Mouse (Mus musculus): ENCODE data around the gene Rnd1. TPM values are rescaled to one million over a fixed set of nuclear protein-coding genes. Genes with fewer than 3 reads are reported as not detected.
A peak's percentile ranks its signal among the peaks of the same experiment; 100 is the strongest.

Rnd1 gene
- polyA plus RNA-seq, 1 experiment from 2014 or later, result 6.3 TPM

DNA sequence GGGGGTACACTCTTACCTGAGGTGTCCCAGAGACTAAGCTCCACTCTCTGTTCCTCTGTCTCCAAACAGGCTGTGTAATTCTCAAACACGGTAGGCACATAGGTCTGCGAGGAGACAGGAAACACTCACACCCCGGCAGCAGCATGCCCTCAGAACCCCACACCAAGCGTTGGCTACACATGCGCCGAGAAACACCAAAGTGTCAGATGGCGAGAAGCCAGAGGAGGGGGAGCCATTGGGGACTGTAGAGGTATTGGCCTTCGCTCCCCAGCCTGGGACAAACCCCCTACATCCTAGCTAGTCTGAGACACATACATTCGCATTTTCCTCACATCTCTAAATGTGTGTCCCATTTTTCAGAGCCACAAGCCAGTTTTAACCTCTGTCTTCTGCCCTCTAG lies 790 bp downstream of the Rnd1 start:
- Histone ChIP-seq H3K9me3 (replicated peaks) (no peaks in the 10 kb centered on the region), H3K9ac (peak overlapping the region; percentile 67), H3K36me3 (ENCODE audit: poor library complexity, severe bottlenecking) (0 out of 2 replicates have a peak, but pooled peaks cover 4% of the 10 kb centered on the region), H3K4me1 (peaks cover 43% of the 10 kb centered on the region), H3K4me3 (peak overlapping the region; percentile 51), H3K4me2 (peak overlapping the region; percentile 99), H3K27me3 (peaks cover 37% of the 10 kb centered on the region), H3K27ac (no peak overlapping the region)
- WGBS, result 1% methylated on average over 9 of the region's 9 CpGs
- ATAC-seq, result no peak

DNA sequence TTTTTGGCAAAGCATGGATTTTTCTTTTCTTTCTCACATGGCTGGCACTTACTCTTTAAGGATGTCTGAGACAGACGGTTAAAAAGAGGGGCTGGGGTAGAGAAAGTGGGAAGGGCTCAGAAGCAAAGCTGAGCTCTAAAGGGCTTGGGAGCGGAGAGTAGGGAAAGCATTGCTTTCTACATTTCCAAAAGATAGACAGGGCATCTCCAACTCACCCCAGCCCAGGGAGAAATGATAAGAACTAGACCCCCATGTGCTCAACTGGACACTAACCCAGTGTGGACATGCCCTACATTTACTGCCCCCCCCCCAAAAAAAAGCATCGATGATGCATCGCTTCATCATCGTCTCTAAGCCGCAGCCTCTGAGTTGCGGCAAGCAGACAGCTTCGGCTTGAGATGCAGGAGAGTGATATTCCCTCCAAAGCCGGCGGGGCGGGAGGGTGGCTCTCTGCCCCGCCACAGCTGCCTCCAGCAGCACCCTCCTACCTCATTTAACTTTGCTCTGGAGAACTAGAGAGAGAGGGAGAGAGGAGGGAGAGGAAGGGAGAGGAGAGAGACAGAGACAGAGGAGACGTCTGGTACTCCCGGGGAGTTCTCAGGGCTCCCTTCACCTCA lies 1.5 kb downstream of the Rnd1 start:
- peak overlapping the region; percentile 51 for H3K4me3 ChIP-seq
- H3K9me3 ChIP-seq (replicated peaks), result no peaks in the 10 kb centered on the region
- 0 out of 2 replicates have a peak, but pooled peaks cover 4% of the 10 kb centered on the region for H3K36me3 ChIP-seq (ENCODE audit: poor library complexity, severe bottlenecking)
- H3K4me2 ChIP-seq, result peak overlapping the region; percentile 99
- H3K4me1 ChIP-seq, result peaks cover 43% of the 10 kb centered on the region
- H3K9ac ChIP-seq, result peak overlapping the region; percentile 67
- peaks cover 37% of the 10 kb centered on the region for H3K27me3 ChIP-seq
- 7% methylated on average over 14 of the region's 14 CpGs for WGBS
- peak overlapping the region; percentile 40; the same call in 1 of the 2 replicates for H3K27ac ChIP-seq
- no peak for ATAC-seq

DNA sequence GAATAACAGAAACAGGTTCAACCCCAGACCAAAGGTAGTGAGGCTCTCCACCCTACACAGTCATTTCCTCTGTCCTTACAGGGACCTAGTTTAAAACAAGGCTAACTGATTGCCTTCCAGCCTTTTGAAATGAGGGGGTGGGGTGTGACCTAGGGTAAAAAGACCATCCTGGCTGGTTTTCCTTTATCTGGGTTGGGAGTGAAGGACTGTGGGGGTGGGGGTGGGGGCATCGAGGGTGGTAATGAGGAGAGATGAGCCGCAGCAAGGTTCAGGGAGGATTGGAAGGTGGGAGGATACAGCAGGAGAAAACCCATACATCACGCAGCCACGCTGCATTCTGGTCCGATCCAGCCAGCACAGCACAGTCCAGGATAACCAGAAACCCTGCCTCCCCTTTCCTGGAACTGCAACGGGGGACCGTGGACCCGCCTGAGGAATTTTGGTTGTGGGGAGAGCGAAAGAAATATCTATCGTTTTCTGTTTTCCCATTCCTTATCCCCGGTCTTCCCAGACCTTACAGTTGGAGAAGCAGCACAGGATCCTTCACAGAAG lies 2.2 kb downstream of the Rnd1 start:
- no peak for ATAC-seq
- 15% methylated on average over 11 of the region's 11 CpGs for WGBS
- H3K4me2 ChIP-seq, result peak overlapping the region; percentile 99
- peaks cover 37% of the 10 kb centered on the region for H3K27me3 ChIP-seq
- H3K27ac ChIP-seq, result peak overlapping the region; percentile 40
- H3K4me3 ChIP-seq, result peak overlapping the region; percentile 51
- peaks cover 6% of the 10 kb centered on the region; the same call in 1 of the 2 replicates for H3K36me3 ChIP-seq (ENCODE audit: poor library complexity, severe bottlenecking)
- peak overlapping the region; percentile 67 for H3K9ac ChIP-seq
- H3K9me3 ChIP-seq (replicated peaks), result no peaks in the 10 kb centered on the region
- peaks cover 43% of the 10 kb centered on the region for H3K4me1 ChIP-seq

DNA sequence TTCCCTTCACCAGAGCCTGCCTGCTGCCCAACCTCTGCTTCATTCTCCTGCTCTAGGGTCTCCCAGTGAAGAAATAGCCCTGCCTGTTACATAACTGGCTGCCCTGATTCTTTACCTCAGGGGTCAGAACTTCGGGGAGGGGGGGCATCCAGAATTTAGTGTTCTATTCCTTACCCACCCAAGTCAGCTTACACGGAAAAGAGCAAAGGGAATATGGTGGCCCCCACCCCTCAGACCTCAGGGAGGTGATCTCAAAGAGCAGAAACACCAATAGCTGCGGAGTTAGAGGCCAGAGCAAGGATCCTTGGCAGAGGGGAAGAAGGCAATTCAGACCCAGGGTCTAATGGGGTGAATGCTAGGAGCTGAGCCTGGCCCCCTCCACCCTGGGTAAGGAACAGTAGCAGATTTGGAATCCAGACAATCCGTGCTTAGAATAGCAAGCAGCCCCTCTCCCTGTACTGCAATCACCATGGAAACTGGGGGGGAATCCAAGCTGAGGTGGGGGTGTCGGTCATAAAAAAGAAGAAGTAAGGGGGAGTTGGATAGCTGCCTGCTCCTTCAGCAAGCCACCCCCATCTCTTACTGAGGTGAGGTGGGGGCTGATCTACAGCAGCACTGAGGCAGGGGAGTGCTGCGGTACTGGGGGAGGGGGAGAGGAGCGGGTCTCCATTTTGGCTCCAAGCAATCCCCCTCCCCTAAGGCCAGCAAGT lies 2.8 kb downstream of the Rnd1 start:
- Histone ChIP-seq H3K9me3 (replicated peaks) (no peaks in the 10 kb centered on the region), H3K27ac (0 out of 2 replicates have a peak overlapping the region, but pooled peaks have one; percentile 52), H3K4me3 (peak overlapping the region; percentile 51), H3K4me1 (peaks cover 43% of the 10 kb centered on the region), H3K9ac (peak overlapping the region; percentile 67), H3K27me3 (peaks cover 32% of the 10 kb centered on the region), H3K4me2 (peak overlapping the region; percentile 99), H3K36me3 (ENCODE audit: poor library complexity, severe bottlenecking) (peaks cover 10% of the 10 kb centered on the region; the same call in 1 of the 2 replicates)
- WGBS, result 19% methylated on average over 7 of the region's 7 CpGs
- peak; percentile 78 for ATAC-seq

DNA sequence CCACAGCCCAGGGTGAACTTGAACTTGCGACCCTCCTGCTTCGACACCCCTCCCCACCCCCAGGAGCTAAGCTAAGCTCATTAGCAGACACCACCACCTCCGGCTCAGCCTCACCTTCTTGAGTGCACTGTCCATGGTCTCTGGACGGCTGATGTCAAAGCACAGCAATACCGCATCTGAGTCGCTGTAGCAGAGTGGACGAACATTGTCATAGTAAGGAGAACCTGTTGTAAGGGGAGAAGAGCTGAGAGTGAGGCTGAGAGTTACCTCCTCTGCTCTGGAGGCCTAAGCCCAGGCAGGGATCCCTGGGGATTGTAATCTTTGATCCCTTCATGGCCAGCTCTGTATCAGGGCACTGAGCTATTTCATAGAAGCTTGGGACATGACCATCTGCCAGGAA lies 3.5 kb downstream of the Rnd1 start:
- H3K4me3 ChIP-seq, result no peak overlapping the region
- peak overlapping the region; percentile 99 for H3K4me2 ChIP-seq

DNA sequence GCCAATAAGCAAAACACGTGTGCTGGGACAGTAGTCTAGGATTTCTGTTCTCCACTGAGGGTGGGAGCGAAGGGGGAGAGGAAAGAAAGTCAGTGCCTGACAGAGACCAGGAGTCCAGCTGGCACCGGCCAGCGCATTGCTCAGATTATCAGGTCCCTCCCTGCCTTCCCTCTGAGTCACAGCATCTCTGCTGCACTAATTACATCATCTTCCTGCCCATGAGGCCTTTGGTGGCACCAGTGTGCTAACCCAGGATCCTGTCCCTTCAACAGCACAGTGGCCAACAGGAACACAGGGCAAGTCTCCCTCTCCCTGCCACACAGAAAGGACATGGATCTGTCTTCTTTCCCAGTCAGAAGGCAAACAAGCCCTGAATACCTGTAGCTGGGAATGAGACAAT lies 4.7 kb downstream of the Rnd1 start:
- 81% methylated on average over 4 of the region's 4 CpGs for WGBS
- no peak for ATAC-seq
- Histone ChIP-seq H3K27me3 (peaks cover 21% of the 10 kb centered on the region; the same call in 1 of the 2 replicates), H3K9ac (no peak overlapping the region), H3K4me1 (peaks cover 39% of the 10 kb centered on the region), H3K27ac (no peak overlapping the region), H3K4me3 (no peak overlapping the region), H3K9me3 (replicated peaks) (no peaks in the 10 kb centered on the region), H3K4me2 (no peak overlapping the region), H3K36me3 (ENCODE audit: poor library complexity, severe bottlenecking) (peaks cover 10% of the 10 kb centered on the region; the same call in 1 of the 2 replicates)

More for the DNA sequence above, 3.5 kb downstream of the Rnd1 start:
- Histone ChIP-seq H3K27me3 (peaks cover 28% of the 10 kb centered on the region; the same call in 1 of the 2 replicates), H3K4me1 (peaks cover 43% of the 10 kb centered on the region), H3K36me3 (ENCODE audit: poor library complexity, severe bottlenecking) (peaks cover 10% of the 10 kb centered on the region; the same call in 1 of the 2 replicates), H3K27ac (0 out of 2 replicates have a peak overlapping the region, but pooled peaks have one; percentile 10), H3K9me3 (replicated peaks) (no peaks in the 10 kb centered on the region), H3K9ac (peak overlapping the region; percentile 67; the same call in 1 of the 2 replicates)
- no peak for ATAC-seq
- WGBS, result 85% methylated on average over 7 of the region's 7 CpGs

DNA sequence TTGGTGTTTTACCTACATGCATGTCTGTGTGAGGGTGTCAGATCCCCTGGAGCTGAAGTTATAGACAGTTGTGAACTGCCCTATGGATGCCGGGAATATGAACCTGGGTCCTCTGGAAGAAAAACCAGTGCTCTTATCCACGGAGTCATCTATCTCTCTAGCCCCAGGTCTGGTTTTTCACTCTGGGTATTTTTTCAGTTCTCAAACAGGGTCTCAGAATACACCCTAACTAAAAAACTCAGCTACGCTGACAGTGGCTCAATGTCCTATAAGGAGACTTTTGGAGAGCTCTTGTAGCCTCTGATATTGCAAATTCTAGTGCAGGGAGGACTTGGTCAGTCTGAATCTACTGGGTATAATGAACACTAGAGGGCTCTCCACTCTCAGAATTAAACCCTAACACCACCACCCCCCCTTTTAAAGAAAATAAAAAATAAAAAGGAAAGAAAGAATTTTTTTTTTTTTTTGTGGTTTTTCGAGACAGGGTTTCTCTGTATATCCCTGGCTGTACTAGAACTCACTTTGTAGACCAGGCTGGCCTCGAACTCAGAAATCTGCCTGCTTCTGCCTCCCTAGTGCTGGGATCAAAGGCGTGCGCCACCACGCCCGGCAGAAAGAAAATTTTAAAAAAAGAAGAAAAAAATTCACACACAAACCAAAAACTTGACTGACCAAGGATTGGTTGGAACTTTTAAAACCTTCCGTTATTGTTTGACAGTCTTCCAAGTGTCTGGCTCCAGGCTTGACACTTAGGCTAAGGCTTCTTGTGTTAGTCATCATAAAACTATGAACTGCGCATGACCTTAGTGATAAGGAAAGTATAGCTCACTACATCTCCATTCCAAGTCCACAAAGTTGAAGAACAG lies 13.0 kb downstream of the Rnd1 start:
- H3K4me3 ChIP-seq, result no peak overlapping the region
- no peak for ATAC-seq
- no peaks in the 10 kb centered on the region for H3K9me3 ChIP-seq (replicated peaks)
- peaks cover 9% of the 10 kb centered on the region; the same call in 1 of the 2 replicates for H3K36me3 ChIP-seq (ENCODE audit: poor library complexity, severe bottlenecking)
- no peak overlapping the region for H3K9ac ChIP-seq
- no peak overlapping the region for H3K27ac ChIP-seq
- no peaks in the 10 kb centered on the region for H3K27me3 ChIP-seq
- no peak overlapping the region for H3K4me2 ChIP-seq
- WGBS, result 82% methylated on average over 11 of the region's 11 CpGs
- H3K4me1 ChIP-seq, result peaks cover 11% of the 10 kb centered on the region

DNA sequence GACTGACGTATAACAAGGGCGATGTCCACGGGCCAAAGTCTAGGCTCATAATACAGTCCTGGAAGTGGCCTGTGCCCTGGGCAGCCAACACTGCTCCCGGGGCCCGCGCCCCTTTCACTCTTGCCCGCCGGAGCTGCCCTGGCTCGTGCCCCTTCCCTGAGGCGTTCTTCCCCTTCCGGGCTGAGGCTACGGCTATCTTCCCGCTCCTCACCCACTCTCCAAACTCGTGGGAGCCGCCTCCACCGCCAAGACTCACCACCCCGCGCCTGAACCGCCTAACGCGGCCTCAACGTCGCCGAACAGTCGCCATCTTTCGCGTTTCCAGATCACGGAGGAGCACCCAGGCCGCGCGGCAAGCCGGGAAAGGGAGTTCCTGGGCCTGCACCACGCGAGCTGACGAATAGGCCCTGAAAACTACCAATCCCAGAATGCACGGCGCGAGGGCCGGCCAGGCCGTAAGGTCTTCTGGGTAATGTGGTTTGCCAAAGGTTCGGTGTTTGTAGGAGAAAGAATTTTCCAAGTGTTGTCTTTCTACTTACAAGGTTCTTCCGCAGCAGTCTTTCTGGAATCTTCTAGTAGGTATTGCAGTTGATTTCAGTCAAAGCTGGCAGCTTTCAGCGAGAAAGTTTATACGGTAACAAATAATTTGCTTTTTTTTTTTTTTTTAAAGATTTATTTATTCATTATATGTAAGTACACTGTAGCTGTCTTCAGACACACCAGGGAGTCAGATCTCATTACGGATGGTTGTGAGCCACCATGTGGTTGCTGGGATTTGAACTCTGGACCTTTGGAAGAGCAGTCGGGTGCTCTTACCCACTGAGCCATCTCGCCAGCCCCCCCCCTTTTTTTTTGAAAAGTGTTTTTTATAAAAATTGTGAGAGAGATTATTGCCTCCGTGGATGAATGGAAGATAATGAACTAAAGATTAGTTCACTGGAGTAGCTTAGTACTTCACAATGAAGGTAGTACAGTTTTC lies 14.4 kb downstream of the Rnd1 start, which contains the start of gene Ddx23:
Gene Ddx23 (minus strand): TSS at position 328 of the 979 bp plus-strand sequence.
- WGBS, result 4% methylated on average over 45 of the region's 48 CpGs
- no peaks in the 10 kb centered on the region for H3K27me3 ChIP-seq
- peak within 1 kb of the TSS; percentile 85 for H3K27ac ChIP-seq
- no peaks in the 10 kb centered on the region for H3K9me3 ChIP-seq (replicated peaks)
- H3K9ac ChIP-seq, result peak within 1 kb of the TSS; percentile 94
- peaks cover 23% of the 10 kb centered on the region for H3K36me3 ChIP-seq (ENCODE audit: poor library complexity, severe bottlenecking)
- ATAC-seq, result peak; percentile 97
- peak within 1 kb of the TSS; percentile 85 for H3K4me2 ChIP-seq
- peak within 1 kb of the TSS; percentile 89 for H3K4me3 ChIP-seq
- H3K4me1 ChIP-seq, result peaks cover 11% of the 10 kb centered on the region

DNA sequence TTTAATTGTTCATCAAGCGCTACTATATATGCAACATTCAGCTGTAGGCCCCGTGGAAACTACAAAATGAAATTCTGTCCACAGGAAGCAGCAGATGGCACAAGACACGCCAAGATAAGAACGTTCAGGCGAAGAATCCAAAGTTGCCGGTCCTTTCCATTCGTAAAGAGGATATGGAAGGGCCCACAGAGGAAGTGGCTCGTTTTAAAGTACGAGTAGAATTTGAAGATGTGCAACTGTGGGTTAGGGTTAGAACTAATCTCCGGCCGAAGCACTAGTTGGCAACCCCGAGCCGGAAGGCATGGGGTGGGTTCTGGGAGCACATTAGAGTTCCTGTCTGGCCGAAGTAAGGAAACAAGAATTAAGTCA lies 15.1 kb downstream of the Rnd1 start:
- peak overlapping the region; percentile 89 for H3K4me3 ChIP-seq
- peak overlapping the region; percentile 94 for H3K9ac ChIP-seq
- ATAC-seq, result no peak
- peaks cover 11% of the 10 kb centered on the region for H3K4me1 ChIP-seq
- peaks cover 30% of the 10 kb centered on the region for H3K36me3 ChIP-seq (ENCODE audit: poor library complexity, severe bottlenecking)
- H3K9me3 ChIP-seq (replicated peaks), result no peaks in the 10 kb centered on the region
- H3K4me2 ChIP-seq, result peak overlapping the region; percentile 85
- H3K27ac ChIP-seq, result peak overlapping the region; percentile 85
- H3K27me3 ChIP-seq, result no peaks in the 10 kb centered on the region
- 2% methylated on average over 14 of the region's 14 CpGs for WGBS

DNA sequence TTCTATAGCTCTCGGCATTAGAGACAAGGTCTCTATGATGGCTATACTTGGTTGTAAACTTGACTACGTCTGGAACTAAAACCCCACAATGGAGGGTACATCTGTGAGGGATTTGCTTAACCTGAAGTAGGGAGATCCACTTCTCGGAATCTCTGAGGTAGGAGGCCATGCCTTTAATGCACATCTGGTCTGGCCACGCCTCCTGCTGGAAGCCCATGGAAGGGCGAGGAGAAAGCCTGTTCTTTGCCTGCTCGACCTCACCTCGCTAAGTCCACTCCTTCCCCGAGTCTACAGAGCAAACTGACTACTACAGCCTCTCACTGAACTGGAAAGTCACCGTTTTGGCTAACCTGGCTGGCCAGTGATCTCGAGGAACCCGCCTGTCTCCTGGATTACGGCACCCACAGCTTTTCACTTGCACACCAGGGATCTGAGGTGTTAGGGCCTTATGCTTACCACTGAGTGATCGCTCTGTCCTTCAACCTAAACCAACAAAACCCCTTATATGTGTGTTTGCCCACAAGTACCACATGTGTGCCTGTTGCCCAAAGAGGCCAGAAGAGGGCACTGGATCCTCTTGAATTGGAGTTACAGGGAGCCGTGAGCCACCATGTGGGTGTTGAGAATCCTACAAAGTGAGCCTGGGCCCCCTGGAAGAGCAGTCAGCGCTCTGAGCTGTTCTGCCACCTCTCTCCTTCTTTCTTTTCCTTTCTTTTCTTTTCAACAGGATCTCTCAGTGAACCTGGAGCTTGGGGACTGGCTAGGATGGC lies 20.1 kb downstream of the Rnd1 start:
- no peak overlapping the region for H3K4me2 ChIP-seq
- H3K4me1 ChIP-seq, result peaks cover 11% of the 10 kb centered on the region
- H3K9ac ChIP-seq, result no peak overlapping the region
- no peak overlapping the region for H3K27ac ChIP-seq
- H3K9me3 ChIP-seq (replicated peaks), result no peaks in the 10 kb centered on the region
- no peak overlapping the region for H3K4me3 ChIP-seq
- 86% methylated on average over 15 of the region's 15 CpGs for WGBS
- H3K27me3 ChIP-seq, result no peaks in the 10 kb centered on the region
- H3K36me3 ChIP-seq (ENCODE audit: poor library complexity, severe bottlenecking), result peaks cover 79% of the 10 kb centered on the region
- no peak for ATAC-seq

Data from forebrain, embryonic 13.5 days (tissue).